Mouse (Mus musculus) bone marrow, adult 2 months (tissue): Measurements from ENCODE around the gene Tada2b.

Source experiments
- CTCF ChIP-seq: fragments of 200-500 bp; IDR thresholded peaks from 2 replicates; pipeline ENCODE4 v1.5.1; 2011; ENCODE audit warnings: low read length, control low read depth; ENCODE audit not compliant: control insufficient read depth, insufficient read depth
- POLR2A ChIP-seq: fragments of 200-500 bp; IDR thresholded peaks from 2 replicates; pipeline ENCODE4 v1.6.1; 2011; ENCODE audit warnings: low read depth, mild to moderate bottlenecking, control low read depth, low read length, borderline replicate concordance; ENCODE audit not compliant: control insufficient read depth

GRCm38 (mm10) chr5:36465889-36466288 is 18.2 kb downstream of the Tada2b start:
- TF ChIP-seq CTCF (no peak), POLR2A (no peak)
